In the genomic region with DNA sequence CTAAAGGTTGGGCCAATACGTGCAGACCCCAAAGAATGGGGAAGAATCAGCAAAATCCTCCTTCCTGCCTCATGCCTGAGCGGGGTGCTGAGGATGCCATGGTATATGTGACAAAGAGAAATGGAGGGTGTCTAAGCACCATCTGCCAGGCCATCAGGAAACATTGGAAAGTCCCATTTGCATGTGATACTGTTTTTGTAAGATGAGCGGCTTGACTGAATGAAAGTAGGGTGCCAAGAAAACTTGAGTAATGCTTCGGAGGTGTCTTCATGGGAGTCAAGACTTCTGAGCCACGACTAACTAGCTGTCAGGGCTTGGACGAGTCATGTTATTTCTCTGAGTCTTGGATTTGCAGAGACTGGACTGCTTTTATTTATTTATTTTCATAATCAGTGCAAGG, we compare ENCODE assay signal across 13 mouse cellular contexts. TPM values are rescaled to one million over a fixed set of nuclear protein-coding genes. Genes with fewer than 3 reads are reported as not detected.
A peak's percentile ranks its signal among the peaks of the same experiment; 100 is the strongest.
DNase-seq lines count a peak whose midpoint lies in the region; TF ChIP-seq lines count a peak whose summit lies in the region.
"Had no signal": no experiment of that assay in that cellular context is flagged by ENCODE, and none has a peak within 500 bp of the region (broad histone marks: within the 10 kb centered on the region; RNA-seq: fewer than 3 reads in every experiment).

No protein-coding gene starts in this region.

- no peak for TF ChIP-seq CTCF in brain, embryonic 14.5 days (IDR thresholded peaks at IDR 0.05; ENCODE audit: borderline replicate concordance, extremely low read depth, insufficient read depth, insufficient read length)

- no peak for TF ChIP-seq POLR2A in brain, embryonic 14.5 days (IDR thresholded peaks at IDR 0.05; ENCODE audit: borderline replicate concordance, extremely low read depth, insufficient read depth, insufficient read length, poor library complexity, severe bottlenecking)

- DNase-seq in gastrocnemius, adult 18-20 months (ENCODE audit: low spot score), result peak; percentile 50
- no peak for DNase-seq in gastrocnemius, adult 8-10 months (ENCODE audit: low spot score in 2 of 2)
- DNase-seq in lung, postnatal 36 days, result peak; percentile 21
- DNase-seq in lung, postnatal 4 days, result no peak
- peak; percentile 19 for DNase-seq in brain, embryonic 14.5 days (ENCODE audit: low read depth)
- DNase-seq in right cerebral cortex, postnatal 14 days, result no peak
- DNase-seq in left cerebral cortex, postnatal 4 days, result no peak
- DNase-seq: adrenal gland, postnatal 14 days; cerebellum, adult 2 months; embryo, embryonic 11 days; gastrocnemius, postnatal 10 days; heart, adult 2 months had no signal

- intact Hi-C loops in left cerebral cortex, postnatal 4 days (cut with DNase I), result no loop called here

RNA-seq across cellular contexts. Expression of a gene that starts 39.4 kb away (rescaled TPM):
- total RNA-seq in gastrocnemius, adult 18-20 months (2021), result 1 to 10 TPM; 3.7 to 6.0 TPM
- 1 to 10 TPM; 2.9 to 4.6 (median 3.6) TPM for total RNA-seq in gastrocnemius, adult 8-10 months (2022)
- polyA plus RNA-seq in brain, embryonic 14.5 days (2012; rRNA removed), result 1.1 and 2.1 TPM in 2 replicates
- total RNA-seq in left cerebral cortex, postnatal 4 days (2021), result 1 to 10 TPM; 3.6 to 3.7 TPM
- polyA plus RNA-seq: erythroblast, embryonic 14.5 days had no signal

Comparison
In these comparisons a context has a peak if more than half of its experiments do, and no peak if none do; other contexts are left out.
1. DNase-seq: peak in gastrocnemius, adult 18-20 months (single experiment), lung, postnatal 36 days (single experiment) and brain, embryonic 14.5 days (single experiment); none in gastrocnemius, adult 8-10 months (0 of 2), lung, postnatal 4 days (0 of 2), right cerebral cortex, postnatal 14 days (single experiment) and left cerebral cortex, postnatal 4 days (single experiment).